Mouse (Mus musculus): ENCODE measurements around the gene Ddr2.
"Not testable (repeated sequence)": the region's sequence is repeated elsewhere in the genome, so short reads cannot be mapped to it uniquely, and the experiment has no call there.

Gene Ddr2

GRCm38 (mm10) chr1:170035575-170035974, 75.0 kb downstream of the Ddr2 start:
- DNase-seq (ENCODE audit: low read depth), result no peak

- no peak for DNase-seq (ENCODE audit: low read depth)
These were observed 75.6 kb downstream of the Ddr2 start for GRCm38 (mm10) chr1:170034961-170035360.

- DNase-seq (ENCODE audit: low read depth), result no peak
These were observed 78.9 kb downstream of the Ddr2 start for GRCm38 (mm10) chr1:170031656-170032055.

GRCm38 (mm10) chr1:170014784-170015183, 95.8 kb downstream of the Ddr2 start:
- DNase-seq (ENCODE audit: low read depth), result no peak

GRCm38 (mm10) chr1:170010716-170011505, 99.7 kb downstream of the Ddr2 start:
- DNase-seq (ENCODE audit: low read depth), result no peak

- DNase-seq (ENCODE audit: low read depth), result no peak
These were observed 101.3 kb downstream of the Ddr2 start for GRCm38 (mm10) chr1:170009296-170009695.

- DNase-seq (ENCODE audit: low read depth), result no peak
These were observed 101.9 kb downstream of the Ddr2 start for GRCm38 (mm10) chr1:170008432-170009220.

GRCm38 (mm10) chr1:170006516-170006915, 104.0 kb downstream of the Ddr2 start:
- DNase-seq (ENCODE audit: low read depth), result no peak

GRCm38 (mm10) chr1:170005297-170005696, 105.3 kb downstream of the Ddr2 start:
- no peak for DNase-seq (ENCODE audit: low read depth)

GRCm38 (mm10) chr1:169993901-169994300, 116.7 kb downstream of the Ddr2 start:
- not testable (repeated sequence) for DNase-seq (ENCODE audit: low read depth)

- DNase-seq (ENCODE audit: low read depth), result no peak
These were observed 124.4 kb downstream of the Ddr2 start for GRCm38 (mm10) chr1:169986166-169986565.

GRCm38 (mm10) chr1:169977621-169978020, 132.9 kb downstream of the Ddr2 start:
- no peak for DNase-seq (ENCODE audit: low read depth)

GRCm38 (mm10) chr1:169971998-169972397, 138.6 kb downstream of the Ddr2 start:
- no peak for DNase-seq (ENCODE audit: low read depth)

GRCm38 (mm10) chr1:169970936-169971335, 139.6 kb downstream of the Ddr2 start:
- no peak for DNase-seq (ENCODE audit: low read depth)

- DNase-seq (ENCODE audit: low read depth), result no peak
These were observed 141.1 kb downstream of the Ddr2 start for GRCm38 (mm10) chr1:169969516-169969886.

- DNase-seq (ENCODE audit: low read depth), result peak; percentile 98
These were observed 141.6 kb downstream of the Ddr2 start, which contains the start of gene Hsd17b7 for GRCm38 (mm10) chr1:169968792-169969515. Gene Hsd17b7, minus strand, starts transcription at chr1:169969241.

- no peak for DNase-seq (ENCODE audit: low read depth)
These were observed 157.5 kb downstream of the Ddr2 start for GRCm38 (mm10) chr1:169953106-169953505.

GRCm38 (mm10) chr1:169952636-169953035, 157.9 kb downstream of the Ddr2 start:
- DNase-seq (ENCODE audit: low read depth), result no peak

- no peak for DNase-seq (ENCODE audit: low read depth)
These were observed 159.0 kb downstream of the Ddr2 start for GRCm38 (mm10) chr1:169951561-169951960.

GRCm38 (mm10) chr1:169950651-169951050, 159.9 kb downstream of the Ddr2 start:
- DNase-seq (ENCODE audit: low read depth), result no peak

GRCm38 (mm10) chr1:169949981-169950380, 160.6 kb downstream of the Ddr2 start:
- DNase-seq (ENCODE audit: low read depth), result no peak

GRCm38 (mm10) chr1:169948866-169949265, 161.7 kb downstream of the Ddr2 start:
- no peak for DNase-seq (ENCODE audit: low read depth)

Measured in naive thymus-derived CD4-positive, alpha-beta T cell, adult 2 months (primary cell).